Mouse (Mus musculus): ENCODE results near the gene Tnip2. TPM values are rescaled to one million over a fixed set of nuclear protein-coding genes. Genes with fewer than 3 reads are reported as not detected.
A peak's percentile ranks its signal among the peaks of the same experiment; 100 is the strongest.

Tnip2 gene
- polyA plus RNA-seq (2016; fragmentation: Nextera tagmentation; extraction: Ambion mirVana) = 9.9 and 14.6 TPM in 2 replicates

DNA sequence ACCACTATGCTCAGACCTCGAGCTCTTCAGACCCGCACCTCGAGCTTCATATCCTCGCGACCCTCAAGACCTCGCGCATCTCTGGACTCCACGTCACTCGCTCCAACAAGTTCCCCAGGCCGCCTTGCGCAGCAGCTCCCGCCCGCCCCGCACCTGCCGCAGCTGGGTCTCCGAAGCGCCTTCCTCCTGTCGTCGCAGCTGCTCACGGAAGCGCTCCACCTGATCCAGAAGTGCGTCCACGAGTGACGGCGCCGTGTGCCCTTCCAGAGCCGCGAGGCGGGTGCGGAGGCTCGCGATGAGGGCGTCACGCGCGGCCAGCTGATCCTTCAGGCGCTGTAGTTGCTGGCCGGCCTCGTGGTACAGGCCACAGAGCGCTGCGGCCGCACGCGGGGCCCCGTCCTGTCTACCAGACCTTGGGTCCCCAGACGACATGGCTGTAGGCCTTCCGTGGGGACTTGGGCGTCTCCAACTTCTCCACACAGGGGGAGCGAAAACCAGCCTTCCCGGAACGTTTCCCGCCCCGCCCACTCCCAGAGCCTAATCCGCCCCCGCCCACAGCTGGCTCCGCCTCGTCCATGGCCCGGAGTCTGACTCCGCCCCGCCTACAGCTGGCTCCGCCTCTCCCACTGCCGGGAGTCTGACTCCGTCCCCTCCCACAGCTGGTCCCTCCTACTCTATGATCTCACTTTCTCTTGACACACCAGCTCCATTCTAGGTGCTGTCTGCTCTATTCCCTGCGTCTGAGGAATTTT is at the start of gene Tnip2:
Gene Tnip2, minus strand, starts transcription at position 526 of the 752 bp plus-strand sequence.
- no peaks in the 10 kb centered on the region for H3K9me3 ChIP-seq
- peak within 1 kb of the TSS; percentile 88 for H3K27ac ChIP-seq
- H3K27me3 ChIP-seq (ENCODE audit: insufficient read depth, poor library complexity, severe bottlenecking) = peaks cover 13% of the 10 kb centered on the region
- under 1% methylated on average over 64 of the region's 64 CpGs for WGBS
- peak within 1 kb of the TSS; percentile 82 for H3K4me3 ChIP-seq
- H3K36me3 ChIP-seq = no peaks in the 10 kb centered on the region
- DNase-seq (ENCODE audit: low spot score) = peak; percentile 98
- peaks cover 21% of the 10 kb centered on the region for H3K4me1 ChIP-seq

DNA sequence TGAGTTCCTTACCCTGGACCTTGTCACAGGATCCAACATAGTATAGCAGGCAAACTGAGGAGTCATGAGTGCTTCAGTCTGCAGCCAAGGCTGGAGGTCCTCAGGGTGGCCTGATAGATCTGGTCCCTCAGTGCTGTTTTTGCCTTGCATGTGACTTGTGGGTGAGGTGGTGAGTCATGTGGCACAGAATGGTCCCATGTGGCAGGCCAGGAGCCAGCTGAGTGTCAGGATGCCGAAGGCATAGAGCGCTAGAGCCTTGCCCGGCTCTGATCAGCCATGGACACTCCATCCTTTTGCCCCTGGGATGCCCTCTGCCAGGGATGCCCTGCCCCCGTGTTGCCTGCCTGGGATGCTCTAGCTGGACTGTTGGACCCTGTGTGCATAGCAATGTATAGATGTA is 38.0 kb upstream of the Tnip2 start:
- Histone ChIP-seq H3K36me3 (peaks cover 46% of the 10 kb centered on the region), H3K27me3 (ENCODE audit: insufficient read depth, poor library complexity, severe bottlenecking) (peaks cover 6% of the 10 kb centered on the region; the same call in 1 of the 2 replicates), H3K27ac (no peak overlapping the region), H3K4me1 (peaks cover 13% of the 10 kb centered on the region), H3K4me3 (no peak overlapping the region), H3K9me3 (no peaks in the 10 kb centered on the region)
- DNase-seq (ENCODE audit: low spot score) = peak; percentile 70
- WGBS = 90% methylated on average over 4 of the region's 4 CpGs

DNA sequence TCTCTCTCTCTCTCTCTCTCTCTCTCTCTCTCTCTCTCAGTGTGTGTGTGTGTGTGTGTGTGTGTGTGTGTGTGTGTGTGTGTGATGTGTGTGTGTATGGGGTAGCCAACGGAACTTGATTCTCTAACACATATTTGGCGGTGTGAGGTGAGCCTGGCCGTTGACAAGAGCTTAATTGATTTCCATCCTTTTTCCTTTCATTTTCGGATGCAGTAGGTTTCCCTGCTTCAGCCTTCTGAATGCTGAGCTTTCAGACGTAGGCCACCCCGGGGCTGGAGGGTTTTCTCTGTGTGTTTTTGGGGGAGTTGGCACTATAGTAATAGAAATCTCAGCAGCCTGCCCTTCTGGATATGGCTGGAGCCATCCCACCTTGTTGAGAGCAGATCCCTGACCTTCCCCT is 36.5 kb upstream of the Tnip2 start:
- H3K4me1 ChIP-seq = peaks cover 13% of the 10 kb centered on the region
- H3K4me3 ChIP-seq = peak overlapping the region; percentile 74
- H3K36me3 ChIP-seq = peaks cover 31% of the 10 kb centered on the region
- 32% methylated on average over 6 of the region's 6 CpGs for WGBS
- peak overlapping the region; percentile 93 for H3K27ac ChIP-seq
- peaks cover 6% of the 10 kb centered on the region; the same call in 1 of the 2 replicates for H3K27me3 ChIP-seq (ENCODE audit: insufficient read depth, poor library complexity, severe bottlenecking)
- peak; percentile 70 for DNase-seq (ENCODE audit: low spot score)
- no peaks in the 10 kb centered on the region for H3K9me3 ChIP-seq

DNA sequence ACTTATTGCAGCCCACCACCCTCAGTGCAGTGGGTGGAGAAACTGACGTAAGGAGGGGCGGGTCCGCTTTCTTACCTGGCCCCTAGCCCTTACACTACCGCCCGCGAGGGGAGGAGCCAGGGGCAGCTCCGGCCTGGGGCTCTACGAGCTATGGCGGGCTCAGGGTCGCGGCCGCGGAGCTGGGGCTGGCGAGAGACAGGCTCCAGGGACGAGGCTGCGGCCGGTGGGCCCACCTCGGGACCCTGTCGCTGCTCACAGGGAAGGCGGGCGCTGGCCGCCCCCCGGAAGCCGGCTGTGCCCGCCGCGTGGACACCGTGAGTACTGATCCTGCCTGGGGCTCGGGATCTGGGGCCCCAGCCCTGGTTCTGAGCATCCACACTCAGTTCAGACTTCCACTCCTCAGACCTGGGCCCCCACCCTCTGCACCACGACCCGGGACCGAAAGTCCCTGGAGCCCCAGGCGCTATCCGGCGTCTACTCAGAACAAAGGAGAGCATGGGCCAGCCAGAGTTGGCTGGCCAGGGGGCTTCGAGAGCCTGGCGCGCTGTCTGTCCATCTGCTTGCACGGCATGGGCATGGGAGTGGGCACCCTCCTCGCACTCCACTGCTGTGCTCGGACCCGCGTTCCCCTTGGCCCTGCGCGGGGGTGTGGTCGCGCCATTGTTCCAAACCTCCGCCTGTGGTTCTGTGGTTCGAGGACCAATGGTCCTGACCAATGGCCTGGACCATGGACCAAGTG is 35.9 kb upstream of the Tnip2 start:
- no peaks in the 10 kb centered on the region for H3K9me3 ChIP-seq
- H3K27ac ChIP-seq = peak overlapping the region; percentile 93
- WGBS = under 1% methylated on average over 49 of the region's 49 CpGs
- H3K36me3 ChIP-seq = peaks cover 26% of the 10 kb centered on the region
- peaks cover 13% of the 10 kb centered on the region for H3K4me1 ChIP-seq
- peaks cover 6% of the 10 kb centered on the region; the same call in 1 of the 2 replicates for H3K27me3 ChIP-seq (ENCODE audit: insufficient read depth, poor library complexity, severe bottlenecking)
- peak; percentile 80 for DNase-seq (ENCODE audit: low spot score)
- peak overlapping the region; percentile 74 for H3K4me3 ChIP-seq

DNA sequence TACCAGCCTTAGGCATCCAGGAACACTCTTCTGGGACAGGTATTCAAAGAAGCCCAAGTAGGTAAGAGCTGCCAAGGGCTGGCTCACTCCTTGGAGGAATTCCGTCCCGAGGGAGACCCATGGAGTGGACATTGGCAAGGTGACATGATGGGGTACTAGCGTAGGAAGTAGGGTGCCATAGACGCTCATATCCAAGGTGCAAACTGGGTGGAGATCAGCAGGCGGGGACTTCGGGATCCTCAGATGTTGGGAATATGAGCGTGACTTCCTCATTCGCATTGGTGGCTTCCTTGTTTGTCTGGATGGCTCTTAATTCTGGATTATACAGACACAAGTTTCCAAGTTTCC is 35.3 kb upstream of the Tnip2 start:
- peaks cover 13% of the 10 kb centered on the region for H3K4me1 ChIP-seq
- peak overlapping the region; percentile 93 for H3K27ac ChIP-seq
- DNase-seq (ENCODE audit: low spot score) = no peak
- WGBS = 25% methylated on average over 8 of the region's 8 CpGs
- H3K4me3 ChIP-seq = peak overlapping the region; percentile 74
- H3K27me3 ChIP-seq (ENCODE audit: insufficient read depth, poor library complexity, severe bottlenecking) = peaks cover 6% of the 10 kb centered on the region; the same call in 1 of the 2 replicates
- H3K36me3 ChIP-seq = peaks cover 23% of the 10 kb centered on the region
- H3K9me3 ChIP-seq = no peaks in the 10 kb centered on the region

DNA sequence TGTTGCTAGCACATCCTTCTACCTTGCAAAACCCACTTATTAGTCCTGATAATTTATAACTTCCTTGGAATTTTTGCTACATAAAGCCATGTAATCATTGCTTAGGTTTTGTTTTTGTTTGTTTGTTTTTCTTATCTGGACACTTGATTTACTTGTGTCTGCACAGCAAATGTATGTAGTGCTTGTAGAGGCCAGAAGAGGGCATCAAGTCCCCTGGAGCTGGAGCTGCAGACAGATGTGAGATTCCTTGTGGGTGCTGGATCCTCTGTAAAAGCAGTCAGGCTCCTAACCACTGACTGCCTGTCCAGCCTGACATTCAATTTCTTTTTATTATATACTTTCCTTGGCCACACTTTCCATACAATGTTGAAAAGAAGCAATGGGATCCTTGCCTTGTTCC is 33.6 kb upstream of the Tnip2 start:
- H3K4me1 ChIP-seq = peaks cover 13% of the 10 kb centered on the region

DNA sequence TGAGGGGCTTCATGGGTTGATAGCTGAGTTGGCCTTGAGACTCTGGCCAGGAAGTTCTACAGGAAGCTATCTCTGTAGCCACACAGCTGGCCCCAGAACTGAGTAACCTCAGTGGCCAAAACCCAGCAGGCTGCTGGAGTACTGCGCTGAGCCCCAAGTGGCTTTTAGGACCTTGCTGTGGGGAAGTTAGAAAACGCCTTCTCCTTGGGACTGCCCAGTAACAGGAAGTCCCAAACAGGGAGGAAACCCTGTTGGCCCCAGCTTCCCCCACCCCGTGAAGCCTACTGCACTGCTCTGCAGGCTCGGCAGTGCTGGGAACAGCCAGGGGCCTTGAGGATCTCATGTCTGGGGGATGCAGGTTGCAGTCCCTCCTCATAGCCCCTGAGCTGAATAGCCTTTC is 29.3 kb upstream of the Tnip2 start:
- Histone ChIP-seq H3K9me3 (no peaks in the 10 kb centered on the region), H3K4me1 (peaks cover 4% of the 10 kb centered on the region; the same call in 1 of the 2 replicates), H3K4me3 (no peak overlapping the region), H3K27me3 (ENCODE audit: insufficient read depth, poor library complexity, severe bottlenecking) (0 out of 2 replicates have a peak, but pooled peaks cover 3% of the 10 kb centered on the region), H3K27ac (no peak overlapping the region), H3K36me3 (no peaks in the 10 kb centered on the region)
- WGBS = 58% methylated on average over 4 of the region's 4 CpGs
- no peak for DNase-seq (ENCODE audit: low spot score)

More for the DNA sequence above, 33.6 kb upstream of the Tnip2 start:
- no peak overlapping the region for H3K4me3 ChIP-seq
- H3K27me3 ChIP-seq (ENCODE audit: insufficient read depth, poor library complexity, severe bottlenecking) = peaks cover 6% of the 10 kb centered on the region; the same call in 1 of the 2 replicates
- peaks cover 13% of the 10 kb centered on the region for H3K36me3 ChIP-seq
- no peak overlapping the region for H3K27ac ChIP-seq
- no peak for DNase-seq (ENCODE audit: low spot score)
- no peaks in the 10 kb centered on the region for H3K9me3 ChIP-seq

DNA sequence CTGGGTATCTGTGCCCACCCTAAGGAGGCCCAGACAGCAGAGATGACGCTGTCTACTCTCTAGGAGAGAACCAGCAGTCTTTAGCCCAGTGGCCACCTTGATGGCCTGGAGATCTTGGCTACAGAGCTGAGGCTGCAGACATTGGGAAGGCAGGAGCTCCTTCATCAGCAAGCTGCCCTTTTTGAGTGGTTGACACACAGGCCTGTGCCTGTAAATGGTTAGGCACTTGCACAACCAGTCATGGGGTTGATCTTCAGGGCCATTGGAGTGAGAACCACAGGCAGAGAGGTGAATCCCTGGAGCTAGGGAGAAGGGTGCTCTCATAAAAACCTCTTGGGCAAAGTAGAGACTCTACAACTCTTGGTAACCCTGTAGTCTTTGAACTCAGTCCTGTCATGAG is 28.4 kb upstream of the Tnip2 start:
- H3K4me1 ChIP-seq = peaks cover 4% of the 10 kb centered on the region; the same call in 1 of the 2 replicates
- H3K27me3 ChIP-seq (ENCODE audit: insufficient read depth, poor library complexity, severe bottlenecking) = 0 out of 2 replicates have a peak, but pooled peaks cover 3% of the 10 kb centered on the region
- no peak for DNase-seq (ENCODE audit: low spot score)
- 56% methylated on average over 1 of the region's 1 CpGs for WGBS
- H3K9me3 ChIP-seq = no peaks in the 10 kb centered on the region
- no peak overlapping the region for H3K4me3 ChIP-seq
- H3K36me3 ChIP-seq = no peaks in the 10 kb centered on the region
- no peak overlapping the region for H3K27ac ChIP-seq

DNA sequence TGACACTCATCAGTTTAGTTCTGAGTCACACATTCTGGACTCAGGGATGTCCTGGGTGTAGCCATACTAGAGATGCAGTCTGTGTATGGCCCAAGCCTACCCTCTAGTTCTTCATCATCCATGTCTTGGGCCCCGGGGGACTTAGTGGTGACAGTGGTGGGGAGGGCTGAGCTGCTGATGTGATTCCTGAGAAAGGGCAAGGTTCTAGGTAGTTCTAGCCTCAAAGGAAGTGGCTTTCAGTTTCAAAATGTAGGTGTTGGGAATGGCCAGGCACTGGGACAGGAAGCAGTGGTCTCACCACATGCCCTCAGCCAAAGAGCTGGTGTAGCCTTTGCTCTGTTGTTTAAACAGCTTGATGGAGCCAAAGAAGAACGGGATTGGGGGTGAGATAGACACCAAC is 25.3 kb upstream of the Tnip2 start:
- no peaks in the 10 kb centered on the region for H3K36me3 ChIP-seq
- 0 out of 2 replicates have a peak, but pooled peaks cover 3% of the 10 kb centered on the region for H3K27me3 ChIP-seq (ENCODE audit: insufficient read depth, poor library complexity, severe bottlenecking)
- 83% methylated on average over 2 of the region's 2 CpGs for WGBS
- DNase-seq (ENCODE audit: low spot score) = no peak
- H3K27ac ChIP-seq = no peak overlapping the region
- no peaks in the 10 kb centered on the region for H3K9me3 ChIP-seq
- H3K4me1 ChIP-seq = peaks cover 4% of the 10 kb centered on the region; the same call in 1 of the 2 replicates
- no peak overlapping the region for H3K4me3 ChIP-seq

DNA sequence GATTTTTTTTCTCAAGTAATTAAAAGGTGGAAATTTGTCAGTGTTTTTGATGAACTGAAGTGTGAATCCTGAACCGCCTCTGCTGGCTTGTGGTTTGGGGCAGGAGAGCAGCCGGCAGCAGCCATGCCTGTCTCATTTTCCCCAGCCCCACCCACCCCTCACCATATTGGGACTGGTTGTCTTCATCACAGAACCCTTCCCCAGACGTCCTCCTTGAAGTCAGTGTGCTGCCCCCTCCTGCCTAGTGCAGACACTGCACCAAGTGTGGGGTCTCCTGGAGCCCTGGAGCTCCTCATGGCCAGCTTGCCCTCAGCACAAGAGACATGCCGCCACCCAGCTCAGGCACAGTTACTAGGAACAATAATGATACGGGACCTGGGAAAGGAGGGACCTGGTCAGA is 24.7 kb upstream of the Tnip2 start:
- Histone ChIP-seq H3K4me1 (peaks cover 9% of the 10 kb centered on the region; the same call in 1 of the 2 replicates), H3K4me3 (no peak overlapping the region; the same call in 1 of the 2 replicates), H3K27ac (0 out of 2 replicates have a peak overlapping the region, but pooled peaks have one; percentile 11), H3K27me3 (ENCODE audit: insufficient read depth, poor library complexity, severe bottlenecking) (0 out of 2 replicates have a peak, but pooled peaks cover 3% of the 10 kb centered on the region), H3K36me3 (no peaks in the 10 kb centered on the region), H3K9me3 (no peaks in the 10 kb centered on the region)
- WGBS = 26% methylated on average over 5 of the region's 5 CpGs
- DNase-seq (ENCODE audit: low spot score) = no peak

DNA sequence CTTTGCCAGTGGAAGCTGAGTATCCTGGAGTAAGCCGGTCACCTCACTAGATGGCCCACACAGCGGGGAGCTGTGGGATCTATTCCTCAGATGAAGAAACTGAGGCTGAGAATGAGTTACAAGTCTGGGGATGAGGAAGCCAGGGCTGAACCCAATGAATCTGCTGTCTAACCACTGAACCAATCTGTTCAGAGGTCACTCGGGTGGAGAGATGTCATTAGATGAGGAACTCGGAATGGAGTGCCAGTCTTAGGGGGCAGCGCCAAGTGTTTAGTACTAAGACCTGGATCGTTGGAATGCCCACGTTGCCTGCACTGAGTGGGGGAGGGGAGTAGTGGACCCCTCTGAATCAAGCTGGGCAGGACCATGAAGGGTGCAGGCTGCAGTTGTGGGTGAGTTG is 24.3 kb upstream of the Tnip2 start:
- no peak overlapping the region for H3K27ac ChIP-seq

DNA sequence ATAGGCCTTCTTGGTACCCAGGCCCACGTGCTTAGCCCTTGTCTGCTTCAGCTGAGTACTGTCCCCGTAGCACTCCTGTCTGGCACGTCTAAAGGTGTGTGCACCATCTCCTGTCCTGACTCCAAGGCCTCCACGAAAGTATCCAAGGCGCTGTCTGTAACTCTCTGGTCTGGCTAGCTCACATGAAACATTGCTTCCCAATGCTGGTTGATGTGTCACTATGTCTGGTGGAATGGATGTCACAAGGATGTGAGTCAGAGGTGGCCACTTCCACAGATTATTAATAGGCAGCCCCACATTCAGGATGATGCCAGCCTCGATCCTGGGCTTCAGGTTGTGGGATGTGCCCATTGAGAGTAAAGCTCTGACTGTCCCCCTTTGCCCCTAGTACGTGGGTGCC is 22.0 kb upstream of the Tnip2 start:
- 73% methylated on average over 7 of the region's 7 CpGs for WGBS
- no peak overlapping the region for H3K27ac ChIP-seq

More for the DNA sequence above, 24.3 kb upstream of the Tnip2 start:
- H3K4me3 ChIP-seq = no peak overlapping the region
- H3K4me1 ChIP-seq = peaks cover 14% of the 10 kb centered on the region
- H3K36me3 ChIP-seq = no peaks in the 10 kb centered on the region
- H3K27me3 ChIP-seq (ENCODE audit: insufficient read depth, poor library complexity, severe bottlenecking) = 0 out of 2 replicates have a peak, but pooled peaks cover 3% of the 10 kb centered on the region
- WGBS = 72% methylated on average over 7 of the region's 7 CpGs
- DNase-seq (ENCODE audit: low spot score) = no peak
- H3K9me3 ChIP-seq = no peaks in the 10 kb centered on the region

More for the DNA sequence above, 22.0 kb upstream of the Tnip2 start:
- no peaks in the 10 kb centered on the region for H3K36me3 ChIP-seq
- no peak for DNase-seq (ENCODE audit: low spot score)
- H3K4me1 ChIP-seq = peaks cover 22% of the 10 kb centered on the region
- H3K27me3 ChIP-seq (ENCODE audit: insufficient read depth, poor library complexity, severe bottlenecking) = 0 out of 2 replicates have a peak, but pooled peaks cover 3% of the 10 kb centered on the region
- no peaks in the 10 kb centered on the region for H3K9me3 ChIP-seq
- H3K4me3 ChIP-seq = no peak overlapping the region

Measured in heart, embryonic 10.5 days (tissue).